Mouse (Mus musculus) right cerebral cortex, adult 2 months (tissue): Measurements from ENCODE around the gene Lmx1b.
A peak's percentile ranks its signal among the peaks of the same experiment; 100 is the strongest.

Experiments
- DNase-seq, 2 experiments: peaks; one replicate each; pipeline ENCODE4 v3.0.0; 2021 to 2022; ENCODE audit warnings: low spot score in 2 of 2

Gene Lmx1b

GRCm38 (mm10) chr2:33643721-33644713, 3.7 kb upstream of the Lmx1b start:
- DNase-seq = no peak

DNA sequence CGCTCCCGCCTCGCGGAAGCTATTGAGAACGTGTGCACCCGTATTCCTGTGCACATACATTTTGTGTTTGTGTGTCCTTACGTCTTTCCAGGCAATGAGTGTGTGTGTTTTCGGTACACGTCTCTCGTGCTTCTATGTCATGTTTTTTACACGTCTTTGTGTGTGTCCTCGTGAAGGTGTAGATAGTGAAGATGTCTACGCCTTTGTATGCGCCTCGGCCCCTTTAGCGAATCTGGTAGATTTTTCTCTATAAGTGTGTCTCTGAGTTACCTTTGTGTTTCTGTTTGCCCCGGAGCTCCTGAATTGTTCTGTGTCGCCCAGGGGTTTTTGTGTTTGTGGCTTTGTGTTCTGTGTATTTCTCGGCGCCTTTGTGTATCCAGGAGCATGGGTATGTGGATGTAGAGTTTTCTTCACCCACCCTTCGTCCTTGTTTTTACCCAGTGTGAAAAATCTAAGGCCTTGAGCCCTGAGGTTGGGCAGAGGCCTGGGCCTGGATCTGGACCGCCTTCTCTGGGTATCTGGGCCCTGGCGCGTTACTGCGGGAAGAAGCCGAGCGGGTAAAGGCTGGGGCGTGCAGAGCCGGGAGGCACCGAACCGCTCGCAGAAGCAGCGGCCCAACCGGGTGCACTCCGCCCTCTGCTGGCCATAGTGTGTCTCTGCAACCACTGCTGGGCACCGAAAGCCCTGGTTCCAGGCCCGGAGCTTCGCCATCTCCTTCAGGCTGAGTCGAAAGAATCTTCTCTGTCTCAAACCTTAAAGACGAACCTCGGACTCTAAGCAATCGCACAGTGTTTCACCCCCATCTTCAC, 2.5 kb upstream of the Lmx1b start:
- peak; percentile 69 to 80 for DNase-seq

DNA sequence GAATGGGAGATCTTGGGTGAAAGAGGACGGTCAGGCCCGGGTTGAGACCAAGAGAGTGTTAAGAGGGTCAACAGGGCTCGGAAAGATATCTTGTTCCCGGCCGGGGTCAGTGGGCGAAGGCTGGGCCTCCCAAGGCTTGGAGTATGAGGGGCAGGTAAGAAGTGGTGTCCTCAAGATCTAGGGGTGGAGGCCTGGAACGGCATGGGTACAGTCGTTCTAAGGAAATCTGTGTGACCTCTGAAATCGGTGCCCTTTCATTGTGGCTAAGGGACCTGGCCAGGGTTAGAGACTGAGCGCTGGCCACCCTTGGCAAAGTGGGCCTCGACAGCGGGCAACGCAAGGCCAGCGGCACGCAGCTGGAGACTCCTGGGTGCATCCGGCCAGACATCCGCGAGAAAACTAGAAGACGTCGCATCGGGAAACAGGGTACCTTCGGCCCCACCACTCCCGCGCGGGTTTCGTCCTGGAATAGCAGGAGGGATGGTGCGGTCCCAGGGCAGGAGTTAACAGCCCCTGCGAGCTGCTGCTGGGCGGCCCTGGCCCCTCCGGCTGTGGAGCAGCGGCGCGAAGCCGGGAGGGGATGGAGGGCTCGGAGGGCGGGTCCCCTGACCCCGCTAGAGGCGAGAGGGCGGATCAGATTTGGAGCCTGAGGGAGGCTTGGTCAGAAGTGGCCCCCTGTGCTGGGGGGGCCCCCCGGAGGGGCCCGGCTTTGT, 1.7 kb upstream of the Lmx1b start:
- DNase-seq = no peak

DNA sequence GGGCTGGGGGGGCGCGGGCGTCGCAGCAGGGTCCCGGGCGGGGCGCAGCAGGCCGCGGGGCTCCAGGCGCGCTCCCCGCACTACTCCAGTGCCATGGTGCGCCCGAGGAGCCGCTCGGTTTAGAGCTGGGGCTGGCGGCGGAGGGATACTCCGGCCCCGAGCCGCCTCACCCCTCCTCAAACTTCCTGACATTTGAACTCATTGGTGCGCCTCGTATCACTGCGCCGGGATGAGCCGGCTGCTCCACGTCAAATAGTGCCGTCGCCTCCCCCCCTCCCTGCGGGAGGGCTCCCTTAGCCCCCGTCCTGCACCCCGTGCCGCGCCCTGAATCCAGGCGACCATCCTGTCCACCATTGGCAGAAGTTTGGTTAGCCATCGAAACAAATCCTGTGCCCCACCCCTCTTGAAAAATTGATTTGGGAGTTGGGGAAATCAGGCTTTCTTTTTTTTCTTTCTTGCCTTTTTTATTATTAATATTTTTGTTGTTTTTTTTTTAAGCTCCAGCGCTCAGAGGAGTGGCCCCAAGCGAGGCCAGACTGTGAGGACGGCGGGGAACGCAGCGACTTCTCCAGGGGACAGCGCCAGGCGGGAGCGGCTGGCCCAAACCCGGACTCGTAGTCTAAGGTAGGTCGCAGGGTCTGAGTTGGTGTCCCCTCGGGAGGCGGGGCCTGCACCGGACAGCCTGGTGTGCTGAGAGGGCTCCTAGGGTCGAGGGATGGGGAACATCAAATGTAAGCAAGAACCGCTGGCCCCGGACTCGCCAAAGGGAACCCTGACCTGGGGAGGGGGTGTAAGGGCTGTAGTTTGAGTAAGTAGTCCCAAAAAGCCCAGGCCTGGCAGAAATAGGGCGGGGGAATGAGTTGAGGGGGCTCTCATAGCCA, 907 bp upstream of the Lmx1b start:
- no peak for DNase-seq

DNA sequence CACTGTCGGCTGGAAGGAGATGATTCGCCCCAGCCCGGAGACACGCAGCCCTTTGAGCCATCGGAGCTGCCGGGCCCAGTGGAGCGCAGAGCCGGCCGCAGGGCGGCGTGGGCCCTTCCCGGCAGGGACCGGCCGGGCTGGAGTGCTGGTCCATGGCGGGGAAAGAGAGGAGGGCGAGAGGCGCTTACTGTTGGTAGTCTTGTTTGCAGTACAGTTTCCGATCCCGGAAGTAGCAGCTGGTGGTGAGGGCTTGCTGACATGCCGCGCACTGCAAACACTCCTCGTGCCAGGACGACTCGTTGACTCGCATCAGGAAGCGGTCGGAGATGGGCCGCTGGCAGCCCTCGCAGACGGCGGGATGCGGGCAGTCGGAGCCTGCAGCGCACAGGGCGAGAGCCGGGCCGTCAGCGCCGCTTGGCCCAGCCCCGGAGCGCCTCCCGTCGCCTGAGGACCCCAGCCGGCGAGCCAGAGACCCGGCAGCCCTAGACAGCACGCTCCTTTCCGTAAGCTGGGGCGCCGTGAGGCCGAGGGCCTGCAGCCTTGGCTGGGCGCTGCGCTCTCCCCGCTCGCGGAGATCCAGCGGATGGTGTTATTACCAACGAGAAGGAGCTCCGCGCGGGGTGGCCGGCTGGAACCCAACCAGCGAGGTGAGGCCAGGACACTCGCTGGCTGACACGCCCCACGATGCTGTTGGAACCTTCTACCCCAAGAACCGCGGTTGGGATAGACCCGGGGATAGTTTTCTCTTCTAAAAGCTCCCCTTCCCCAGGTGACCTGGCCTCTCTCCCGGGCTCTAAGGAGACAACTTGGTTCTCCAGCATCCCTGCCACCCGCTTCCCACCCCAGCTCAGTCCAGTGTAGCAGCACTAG, 775 bp downstream of the Lmx1b start:
- no peak for DNase-seq

- no peak for DNase-seq
Observed at GRCm38 (mm10) chr2:33638141-33638733, 2.1 kb downstream of the Lmx1b start.

DNA sequence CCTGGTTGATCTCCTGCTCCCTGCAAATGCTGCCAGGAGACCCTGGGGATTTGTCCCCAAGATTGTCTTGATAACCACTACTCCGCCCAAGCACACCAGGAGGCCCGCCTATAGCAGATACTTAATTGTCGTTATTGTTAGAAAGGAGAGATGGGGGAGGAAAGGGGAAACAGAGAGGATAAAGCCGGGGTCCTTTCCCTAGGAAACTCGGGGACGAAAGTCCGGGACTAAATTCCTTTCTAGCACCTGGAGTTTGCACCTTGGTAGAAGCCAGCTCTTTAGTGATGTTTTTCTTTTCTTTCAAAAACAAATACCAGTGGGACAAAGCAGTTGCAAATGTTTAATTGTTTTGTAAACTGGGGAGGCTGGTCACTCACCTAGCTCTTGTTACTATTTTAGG, 3.0 kb downstream of the Lmx1b start:
- no peak for DNase-seq

DNA sequence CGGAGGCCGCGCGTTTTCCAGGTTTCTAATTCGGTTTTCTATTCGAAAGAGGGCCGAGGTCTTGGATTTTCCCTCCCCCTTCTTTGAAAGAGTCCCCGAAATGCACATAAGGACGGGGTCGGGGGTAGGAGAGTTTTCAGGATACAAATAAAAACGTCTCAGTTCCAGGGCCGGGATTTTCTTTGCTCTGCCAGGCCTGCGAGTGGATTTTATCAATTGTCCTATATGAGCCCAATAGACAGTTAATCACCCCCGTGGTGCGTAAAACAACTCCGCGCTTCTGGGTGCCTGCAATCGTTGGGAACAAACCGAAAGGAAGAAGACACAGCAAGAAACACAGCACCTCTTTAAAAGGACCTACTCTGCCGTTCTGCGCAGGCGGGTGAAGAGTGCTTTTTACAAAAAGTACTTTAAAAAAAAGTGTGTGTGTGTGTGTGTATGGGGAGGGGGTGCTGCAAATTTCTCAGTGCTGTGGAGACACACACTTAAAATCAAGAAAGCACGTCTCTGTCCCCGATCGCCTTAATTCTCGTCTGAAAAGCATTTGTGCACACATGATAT, 3.6 kb downstream of the Lmx1b start:
- DNase-seq = no peak

GRCm38 (mm10) chr2:33636117-33636521, 4.2 kb downstream of the Lmx1b start:
- no peak for DNase-seq

- DNase-seq = no peak
Observed at GRCm38 (mm10) chr2:33635323-33636116, 4.8 kb downstream of the Lmx1b start.

DNA sequence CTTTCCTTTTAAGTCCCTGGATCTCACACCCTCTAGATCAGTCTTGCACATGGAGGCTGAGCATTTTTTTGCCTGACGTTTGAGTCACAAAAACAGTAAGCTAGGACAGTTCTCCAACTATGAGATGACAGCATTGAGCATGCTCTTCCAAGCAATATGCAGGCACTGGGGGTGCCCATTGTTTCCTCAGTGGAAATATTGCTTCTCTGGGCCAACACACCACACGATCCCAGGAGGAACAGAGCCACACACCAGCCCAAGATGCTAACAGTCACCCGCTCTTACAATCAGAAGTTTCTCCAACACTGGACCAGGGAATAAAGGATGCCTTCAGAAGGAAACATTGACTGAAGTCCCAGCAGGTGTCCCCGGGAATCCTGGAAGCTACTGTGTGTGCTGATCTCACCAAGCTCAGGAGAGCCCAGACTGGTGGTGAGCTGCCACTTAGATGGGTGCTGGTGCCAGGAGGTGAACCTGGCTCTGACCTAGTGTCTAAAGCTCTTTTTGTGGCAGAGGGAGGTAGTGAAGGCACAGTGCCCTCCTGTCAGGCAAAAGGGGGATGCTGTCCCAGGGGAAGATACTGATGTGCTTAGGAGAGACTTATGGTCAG, 5.7 kb downstream of the Lmx1b start:
- no peak for DNase-seq

DNA sequence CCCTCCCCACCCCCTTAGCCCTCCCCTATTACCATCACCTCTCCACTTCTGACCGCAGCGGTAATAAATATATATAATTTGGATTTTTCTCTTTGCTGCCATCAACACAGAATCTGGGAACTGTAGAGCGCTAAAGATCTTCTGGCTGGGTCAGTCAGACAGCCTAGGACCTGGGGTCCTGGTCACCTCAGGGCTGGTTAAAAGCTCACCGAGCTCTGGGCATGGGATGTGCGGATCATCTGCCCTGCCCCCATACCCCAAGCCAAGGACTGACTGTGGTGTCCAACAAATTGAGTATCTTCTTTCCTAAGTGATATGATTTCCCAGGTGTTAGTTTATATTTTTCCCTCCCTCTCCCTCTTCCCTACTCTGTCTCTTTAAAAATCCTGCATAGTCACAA, 6.4 kb downstream of the Lmx1b start:
- no peak for DNase-seq

DNA sequence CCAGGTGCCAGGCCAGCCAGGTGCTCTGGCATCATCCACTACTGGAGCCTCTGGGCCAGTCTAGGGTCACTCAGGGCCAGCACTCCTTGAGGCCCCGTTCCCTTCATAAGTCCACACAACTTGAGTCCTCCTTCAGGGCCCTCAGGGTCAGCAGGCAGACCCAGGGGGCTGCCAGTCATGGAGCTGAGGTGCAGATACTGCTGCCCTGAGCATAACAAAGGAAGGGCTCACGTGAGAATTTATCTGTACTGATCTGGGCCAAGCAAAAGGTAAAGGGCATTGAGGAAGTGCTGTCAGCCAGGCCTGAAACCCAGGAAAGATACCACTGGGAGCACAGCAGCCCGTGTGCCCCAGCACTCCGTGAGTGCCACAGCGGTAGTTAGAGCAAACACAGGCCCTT, 7.1 kb downstream of the Lmx1b start:
- DNase-seq = no peak

GRCm38 (mm10) chr2:33632551-33633059, 7.7 kb downstream of the Lmx1b start:
- no peak for DNase-seq

- no peak for DNase-seq
Observed at GRCm38 (mm10) chr2:33631708-33632343, 8.5 kb downstream of the Lmx1b start.

- DNase-seq = no peak
Observed at GRCm38 (mm10) chr2:33631022-33631707, 9.1 kb downstream of the Lmx1b start.
